Mouse (Mus musculus) embryonic facial prominence, embryonic 12.5 days (tissue): ENCODE measurements at regions not wholly inside any gene's neighbourhood (a gene's known extent, or its start where the extent isn't known, plus 50 kb on each side); places are given as distances from the start of the nearest gene placed in this dataset. TPM values are rescaled to one million over a fixed set of nuclear protein-coding genes. Genes with fewer than 3 reads are reported as not detected.

ENCODE experiments used
- ATAC-seq: fragments of 200-750 bp; cut with Nextera tagmentation; 2 replicates; pipeline ENCODE4 v1.8.0; 2017; ENCODE audit not compliant: insufficient number of reproducible peaks, insufficient read depth, low FRiP score, low TSS enrichment
- H3K27ac ChIP-seq: fragments of 300-500 bp; sonication (generic); 2 replicates; pipeline ENCODE4 v1.5.1; 2016; ENCODE audit warnings: mild to moderate bottlenecking
- H3K27me3 ChIP-seq: fragments of 300-500 bp; sonication (generic); 2 replicates; pipeline ENCODE4 v1.6.1; 2016; ENCODE audit warnings: mild to moderate bottlenecking, moderate library complexity
- H3K36me3 ChIP-seq: fragments of 300-500 bp; sonication (generic); 2 replicates; pipeline ENCODE4 v1.6.1; 2016; ENCODE audit warnings: mild to moderate bottlenecking
- H3K4me1 ChIP-seq: fragments of 300-500 bp; sonication (generic); 2 replicates; pipeline ENCODE4 v1.6.1; 2016
- H3K4me2 ChIP-seq: fragments of 300-500 bp; sonication (generic); replicated peaks from 2 replicates; pipeline ENCODE4 v1.6.1; 2016; ENCODE audit warnings: mild to moderate bottlenecking, moderate library complexity
- H3K4me3 ChIP-seq: fragments of 300-500 bp; sonication (generic); 2 replicates; pipeline ENCODE4 v1.5.1; 2016; ENCODE audit warnings: mild to moderate bottlenecking
- H3K9ac ChIP-seq: fragments of 300-500 bp; sonication (generic); 2 replicates; pipeline ENCODE4 v1.6.1; 2016; ENCODE audit warnings: mild to moderate bottlenecking, moderate library complexity
- H3K9me3 ChIP-seq: fragments of 300-500 bp; sonication (generic); 2 replicates; pipeline ENCODE4 v1.6.1; 2016; ENCODE audit warnings: mild to moderate bottlenecking, moderate library complexity
- WGBS: fragments of 180-500 bp; shearing (Covaris S2); methylation state at CpG from one replicate; pipeline ENCODE4 v1.1.7; 2016; 5-methylcytosine and 5-hydroxymethylcytosine counted together
- microRNA counts: library from miRNA; unstranded; fragments of <30 nt; microRNA quantifications from one replicate; lab custom pipeline; 2017
- microRNA-seq: library from miRNA; unstranded; fragments of <30 nt; microRNA quantifications from one replicate; pipeline ENCODE4, GENCODE M21; 2017

- Histone ChIP-seq H3K4me3 (no peak overlapping the region), H3K9me3 (no peaks in the 10 kb centered on the region), H3K27ac (no peak overlapping the region), H3K9ac (no peak overlapping the region), H3K36me3 (no peaks in the 10 kb centered on the region), H3K27me3 (no peaks in the 10 kb centered on the region), H3K4me1 (no peaks in the 10 kb centered on the region), H3K4me2 (no peak overlapping the region)
- 74% methylated on average over 2 of the region's 2 CpGs for WGBS
- no peak for ATAC-seq
Observed at GRCm38 (mm10) chr13:75590836-75591235, 115.7 kb upstream of the Ell2 start.

GRCm38 (mm10) chr13:75596856-75597255 lies 109.7 kb upstream of the Ell2 start:
- Histone ChIP-seq H3K27me3 (no peaks in the 10 kb centered on the region), H3K36me3 (no peaks in the 10 kb centered on the region), H3K4me2 (no peak overlapping the region), H3K9ac (no peak overlapping the region), H3K4me1 (no peaks in the 10 kb centered on the region), H3K27ac (no peak overlapping the region), H3K4me3 (no peak overlapping the region), H3K9me3 (no peaks in the 10 kb centered on the region)
- 76% methylated on average over 2 of the region's 2 CpGs for WGBS
- ATAC-seq: no peak

GRCm38 (mm10) chr13:75598186-75598585 lies 108.4 kb upstream of the Ell2 start:
- H3K27me3 ChIP-seq: no peaks in the 10 kb centered on the region
- H3K9me3 ChIP-seq: no peaks in the 10 kb centered on the region
- ATAC-seq: no peak
- H3K4me1 ChIP-seq: no peaks in the 10 kb centered on the region
- no peak overlapping the region for H3K27ac ChIP-seq
- H3K36me3 ChIP-seq: no peaks in the 10 kb centered on the region
- H3K9ac ChIP-seq: no peak overlapping the region
- H3K4me3 ChIP-seq: no peak overlapping the region
- no peak overlapping the region for H3K4me2 ChIP-seq

DNA sequence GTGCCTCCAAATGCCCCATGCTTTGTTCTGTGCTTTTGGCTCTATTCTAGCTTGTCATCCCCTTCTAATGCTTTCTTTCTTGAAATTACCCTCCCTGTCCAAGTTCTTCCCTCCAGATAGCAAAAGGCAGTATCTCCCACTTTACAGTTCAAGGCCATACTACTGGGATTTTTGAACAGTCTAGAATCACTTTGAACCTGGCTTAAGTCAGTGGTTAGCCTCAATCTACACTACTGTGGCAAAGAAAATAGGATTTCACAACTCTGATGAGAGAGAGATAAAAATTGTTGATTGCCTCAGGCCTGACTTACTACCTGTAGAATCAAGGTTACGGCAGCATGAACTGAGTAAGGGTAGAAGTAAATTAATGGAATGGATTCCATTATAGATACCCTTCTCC lies 107.9 kb upstream of the Ell2 start:
- no peaks in the 10 kb centered on the region for H3K9me3 ChIP-seq
- 95% methylated on average over 1 of the region's 1 CpGs for WGBS
- no peak overlapping the region for H3K4me3 ChIP-seq
- no peak overlapping the region for H3K4me2 ChIP-seq
- ATAC-seq: no peak
- no peak overlapping the region for H3K27ac ChIP-seq
- H3K4me1 ChIP-seq: no peaks in the 10 kb centered on the region
- H3K36me3 ChIP-seq: no peaks in the 10 kb centered on the region
- no peak overlapping the region for H3K9ac ChIP-seq
- H3K27me3 ChIP-seq: no peaks in the 10 kb centered on the region

DNA sequence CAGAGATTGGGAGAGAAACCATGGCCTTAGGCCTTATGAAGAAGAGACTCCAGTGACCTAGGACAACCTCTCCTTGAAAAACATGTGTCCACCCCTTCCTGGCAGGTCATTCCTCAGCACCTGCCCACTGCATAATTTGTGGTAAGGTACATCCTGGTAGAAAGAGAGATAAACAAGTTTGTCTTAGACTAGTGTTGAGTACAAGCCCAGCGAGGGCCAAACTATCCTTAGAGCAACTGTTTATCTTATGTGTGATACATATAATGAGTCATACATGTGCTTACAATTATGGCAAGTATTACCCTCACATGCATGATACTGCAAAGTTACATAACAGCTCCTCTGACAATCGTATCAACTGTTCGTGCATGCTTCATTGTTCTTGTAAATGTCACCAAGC lies 83.3 kb upstream of the Ell2 start:
- no peaks in the 10 kb centered on the region for H3K36me3 ChIP-seq
- H3K4me1 ChIP-seq: no peaks in the 10 kb centered on the region
- WGBS: 79% methylated on average over 3 of the region's 3 CpGs
- H3K9ac ChIP-seq: no peak overlapping the region
- H3K4me3 ChIP-seq: no peak overlapping the region
- H3K9me3 ChIP-seq: no peaks in the 10 kb centered on the region
- no peaks in the 10 kb centered on the region for H3K27me3 ChIP-seq
- no peak overlapping the region for H3K4me2 ChIP-seq
- H3K27ac ChIP-seq: no peak overlapping the region
- no peak for ATAC-seq

DNA sequence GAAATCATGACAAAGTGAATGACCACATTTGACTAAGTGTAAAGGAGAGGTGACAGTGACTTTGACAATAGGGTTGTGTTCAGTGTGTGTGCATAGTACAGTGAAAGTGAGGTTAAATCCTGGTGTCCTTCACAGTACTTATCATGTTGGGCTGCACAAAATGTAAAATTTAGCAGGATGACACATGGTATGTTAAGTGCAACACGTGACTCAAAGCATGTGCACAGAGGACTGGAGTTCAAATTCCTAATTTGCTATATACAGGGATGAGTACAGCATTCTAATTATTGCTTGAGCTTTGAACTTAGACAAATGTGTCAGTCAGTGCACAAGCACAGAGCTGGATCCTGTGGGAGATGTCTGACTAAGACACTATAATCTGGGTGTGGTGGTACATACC lies 79.2 kb upstream of the Ell2 start:
- H3K9me3 ChIP-seq: no peaks in the 10 kb centered on the region
- no peaks in the 10 kb centered on the region for H3K36me3 ChIP-seq
- no peak overlapping the region for H3K4me2 ChIP-seq
- no peak for ATAC-seq
- no peak overlapping the region for H3K4me3 ChIP-seq
- no peaks in the 10 kb centered on the region for H3K27me3 ChIP-seq
- no peaks in the 10 kb centered on the region for H3K4me1 ChIP-seq
- H3K9ac ChIP-seq: no peak overlapping the region
- 61% methylated on average over 1 of the region's 1 CpGs for WGBS
- H3K27ac ChIP-seq: no peak overlapping the region

GRCm38 (mm10) chr13:75631048-75631447 lies 75.5 kb upstream of the Ell2 start:
- 60% methylated on average over 1 of the region's 1 CpGs for WGBS
- H3K9me3 ChIP-seq: no peaks in the 10 kb centered on the region

DNA sequence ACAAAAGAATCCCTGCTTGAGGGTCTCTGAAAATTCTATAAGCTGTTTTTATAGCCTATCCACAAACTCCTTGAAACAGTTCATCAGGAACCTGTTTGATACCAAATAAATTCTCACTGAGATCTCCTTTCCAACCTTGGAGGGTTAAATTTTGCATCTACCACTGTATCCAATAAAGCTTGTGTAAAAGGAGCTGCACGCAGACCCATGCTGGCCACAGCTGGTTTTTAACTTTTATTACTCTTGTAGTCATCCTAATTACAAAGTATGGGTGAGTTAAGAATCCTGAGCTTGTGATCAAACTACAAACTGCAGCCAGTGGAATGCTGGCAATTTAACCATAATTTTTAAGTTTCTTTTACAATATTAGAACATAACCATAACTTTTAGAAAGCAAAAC lies 59.0 kb upstream of the Ell2 start:
- 32% methylated on average over 1 of the region's 1 CpGs for WGBS
- Histone ChIP-seq H3K9me3 (no peaks in the 10 kb centered on the region), H3K4me2 (no peak overlapping the region), H3K27me3 (no peaks in the 10 kb centered on the region), H3K36me3 (no peaks in the 10 kb centered on the region), H3K4me1 (no peaks in the 10 kb centered on the region), H3K4me3 (no peak overlapping the region), H3K27ac (no peak overlapping the region), H3K9ac (no peak overlapping the region)
- no peak for ATAC-seq

More at GRCm38 (mm10) chr13:75631048-75631447, 75.5 kb upstream of the Ell2 start:
- Histone ChIP-seq H3K4me3 (no peak overlapping the region), H3K9ac (no peak overlapping the region), H3K4me2 (no peak overlapping the region), H3K36me3 (no peaks in the 10 kb centered on the region), H3K4me1 (no peaks in the 10 kb centered on the region), H3K27me3 (no peaks in the 10 kb centered on the region), H3K27ac (no peak overlapping the region)
- ATAC-seq: no peak

DNA sequence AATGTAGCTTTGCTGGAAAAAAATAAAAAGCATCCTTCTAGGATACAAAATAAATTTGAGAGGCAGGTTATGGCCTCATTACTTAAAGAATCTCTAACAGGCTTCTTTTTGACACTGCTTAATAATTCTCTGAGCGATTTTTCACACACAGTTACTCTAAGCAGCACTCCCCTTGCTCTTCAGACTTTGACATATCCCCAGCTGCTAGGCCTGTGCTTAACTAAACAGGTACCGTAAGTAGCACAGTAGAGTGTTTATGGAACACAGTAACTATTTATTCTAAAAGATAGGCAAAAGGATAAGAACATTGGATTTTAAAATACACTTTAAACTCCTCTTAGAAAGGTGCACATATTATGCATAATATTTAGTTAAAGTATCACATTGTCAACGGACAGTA lies 54.6 kb upstream of the Ell2 start:
- Histone ChIP-seq H3K9ac (no peak overlapping the region), H3K4me1 (no peaks in the 10 kb centered on the region), H3K4me3 (no peak overlapping the region), H3K27ac (no peak overlapping the region), H3K4me2 (no peak overlapping the region), H3K9me3 (no peaks in the 10 kb centered on the region), H3K36me3 (no peaks in the 10 kb centered on the region), H3K27me3 (no peaks in the 10 kb centered on the region)
- ATAC-seq: no peak
- 73% methylated on average over 3 of the region's 3 CpGs for WGBS

DNA sequence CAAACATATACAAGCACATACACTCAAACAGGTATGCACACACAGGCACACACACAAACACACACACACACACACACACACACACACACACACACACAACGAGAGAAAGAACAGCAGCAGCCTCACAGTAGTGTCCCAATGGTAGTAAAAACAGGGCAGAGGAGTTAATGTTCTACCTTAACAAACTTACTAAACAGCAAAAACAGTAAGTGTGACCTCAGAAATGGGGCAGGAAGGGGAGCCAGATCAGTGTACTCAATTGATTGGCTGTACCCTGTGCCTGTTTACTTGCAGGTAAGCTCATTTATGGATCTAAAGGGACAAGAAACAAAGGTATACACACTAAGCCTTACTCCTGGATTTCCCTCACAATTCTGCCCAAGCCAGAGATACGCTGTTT lies 53.6 kb upstream of the Ell2 start:
- no peak for ATAC-seq
- 78% methylated on average over 2 of the region's 2 CpGs for WGBS
- no peaks in the 10 kb centered on the region for H3K27me3 ChIP-seq
- H3K4me3 ChIP-seq: no peak overlapping the region
- H3K4me1 ChIP-seq: no peaks in the 10 kb centered on the region
- H3K9me3 ChIP-seq: no peaks in the 10 kb centered on the region
- H3K36me3 ChIP-seq: no peaks in the 10 kb centered on the region
- no peak overlapping the region for H3K4me2 ChIP-seq
- no peak overlapping the region for H3K27ac ChIP-seq
- H3K9ac ChIP-seq: no peak overlapping the region

MicroRNAs encoded in the stretch of these regions (microRNA counts, 519-probe panel; counts per million panel counts)
- 460 counts per million, percentile 65 among the panel's probes with 10 or more counts for microRNA mmu-miR-682 (lab: Ali Mortazavi, UCI)

Small RNAs in the stretch of these regions (microRNA-seq; reads per million reads assigned to microRNA genes)
- gene Mir682: not detected
